Mouse (Mus musculus) thymus, adult 2 months (tissue): ENCODE results near the gene Lmx1b. TPM values are rescaled to one million over a fixed set of nuclear protein-coding genes. Genes with fewer than 3 reads are reported as not detected.

ENCODE experiments used
- DNase-seq: peaks from one replicate; pipeline ENCODE4 v3.0.0; 2021
- H3K27ac ChIP-seq: fragments of 200-500 bp; 2 replicates; pipeline ENCODE4 v1.5.1; 2012; ENCODE audit warnings: low read length, control low read depth; ENCODE audit not compliant: control insufficient read depth, insufficient read depth
- H3K27me3 ChIP-seq: fragments of 200-500 bp; 2 replicates; pipeline ENCODE4 v1.6.1; 2012; ENCODE audit warnings: mild to moderate bottlenecking, low read length, moderate library complexity, mixed read lengths; ENCODE audit not compliant: control insufficient read depth, insufficient read depth
- H3K36me3 ChIP-seq: fragments of 200-500 bp; 2 replicates; pipeline ENCODE4 v1.6.1; 2012; ENCODE audit warnings: mild to moderate bottlenecking, low read length, moderate library complexity; ENCODE audit not compliant: control insufficient read depth, insufficient read depth
- H3K4me1 ChIP-seq: fragments of 200-500 bp; replicated peaks from 2 replicates; pipeline ENCODE4 v1.6.1; 2012; ENCODE audit warnings: low read length; ENCODE audit not compliant: control insufficient read depth, insufficient read depth
- H3K4me3 ChIP-seq: fragments of 200-500 bp; 2 replicates; pipeline ENCODE4 v1.5.1; 2012; ENCODE audit warnings: mild to moderate bottlenecking, low read length, control low read depth, moderate library complexity; ENCODE audit not compliant: control insufficient read depth, insufficient read depth
- CTCF ChIP-seq: fragments of 200-500 bp; IDR thresholded peaks from 2 replicates; pipeline ENCODE4 v1.5.1; 2012; ENCODE audit warnings: mild to moderate bottlenecking, control low read depth, low read length, moderate library complexity, borderline replicate concordance; ENCODE audit not compliant: control insufficient read depth, poor library complexity, insufficient read depth; ENCODE audit errors: extremely low read depth
- POLR2A ChIP-seq: fragments of 200-500 bp; IDR thresholded peaks from 2 replicates; pipeline ENCODE4 v1.6.1; 2012; ENCODE audit warnings: mild to moderate bottlenecking, low read length, control low read depth, moderate library complexity; ENCODE audit not compliant: control insufficient read depth, poor library complexity, insufficient read depth; ENCODE audit errors: extremely low read depth
- WGBS: fragments of 180-500 bp; shearing (Covaris S2); methylation state at CpG from one replicate; pipeline ENCODE4 v1.1.7; 2018; 5-methylcytosine and 5-hydroxymethylcytosine counted together
- polyA plus RNA-seq: library from polyadenylated mRNA; depleted of rRNA; stranded (reverse); fragments of >200 nt; gene quantifications from 2 replicates; pipeline ENCODE4 v1.2.3, GENCODE M21; 2012

The Lmx1b gene
- polyA plus RNA-seq, 1 experiment, result 0.04 TPM

DNA sequence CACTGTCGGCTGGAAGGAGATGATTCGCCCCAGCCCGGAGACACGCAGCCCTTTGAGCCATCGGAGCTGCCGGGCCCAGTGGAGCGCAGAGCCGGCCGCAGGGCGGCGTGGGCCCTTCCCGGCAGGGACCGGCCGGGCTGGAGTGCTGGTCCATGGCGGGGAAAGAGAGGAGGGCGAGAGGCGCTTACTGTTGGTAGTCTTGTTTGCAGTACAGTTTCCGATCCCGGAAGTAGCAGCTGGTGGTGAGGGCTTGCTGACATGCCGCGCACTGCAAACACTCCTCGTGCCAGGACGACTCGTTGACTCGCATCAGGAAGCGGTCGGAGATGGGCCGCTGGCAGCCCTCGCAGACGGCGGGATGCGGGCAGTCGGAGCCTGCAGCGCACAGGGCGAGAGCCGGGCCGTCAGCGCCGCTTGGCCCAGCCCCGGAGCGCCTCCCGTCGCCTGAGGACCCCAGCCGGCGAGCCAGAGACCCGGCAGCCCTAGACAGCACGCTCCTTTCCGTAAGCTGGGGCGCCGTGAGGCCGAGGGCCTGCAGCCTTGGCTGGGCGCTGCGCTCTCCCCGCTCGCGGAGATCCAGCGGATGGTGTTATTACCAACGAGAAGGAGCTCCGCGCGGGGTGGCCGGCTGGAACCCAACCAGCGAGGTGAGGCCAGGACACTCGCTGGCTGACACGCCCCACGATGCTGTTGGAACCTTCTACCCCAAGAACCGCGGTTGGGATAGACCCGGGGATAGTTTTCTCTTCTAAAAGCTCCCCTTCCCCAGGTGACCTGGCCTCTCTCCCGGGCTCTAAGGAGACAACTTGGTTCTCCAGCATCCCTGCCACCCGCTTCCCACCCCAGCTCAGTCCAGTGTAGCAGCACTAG lies 775 bp downstream of the Lmx1b start:
- H3K4me1 ChIP-seq, result peaks cover 12% of the 10 kb centered on the region
- H3K27me3 ChIP-seq, result peaks cover 66% of the 10 kb centered on the region
- H3K27ac ChIP-seq, result no peak overlapping the region
- TF ChIP-seq CTCF (no peak), POLR2A (0 out of 2 replicates have a peak, but pooled peaks have one; percentile 16)
- WGBS, result 3% methylated on average over 71 of the region's 71 CpGs
- H3K36me3 ChIP-seq, result no peaks in the 10 kb centered on the region
- peak; percentile 62 for DNase-seq
- peak overlapping the region; percentile 35 for H3K4me3 ChIP-seq

DNA sequence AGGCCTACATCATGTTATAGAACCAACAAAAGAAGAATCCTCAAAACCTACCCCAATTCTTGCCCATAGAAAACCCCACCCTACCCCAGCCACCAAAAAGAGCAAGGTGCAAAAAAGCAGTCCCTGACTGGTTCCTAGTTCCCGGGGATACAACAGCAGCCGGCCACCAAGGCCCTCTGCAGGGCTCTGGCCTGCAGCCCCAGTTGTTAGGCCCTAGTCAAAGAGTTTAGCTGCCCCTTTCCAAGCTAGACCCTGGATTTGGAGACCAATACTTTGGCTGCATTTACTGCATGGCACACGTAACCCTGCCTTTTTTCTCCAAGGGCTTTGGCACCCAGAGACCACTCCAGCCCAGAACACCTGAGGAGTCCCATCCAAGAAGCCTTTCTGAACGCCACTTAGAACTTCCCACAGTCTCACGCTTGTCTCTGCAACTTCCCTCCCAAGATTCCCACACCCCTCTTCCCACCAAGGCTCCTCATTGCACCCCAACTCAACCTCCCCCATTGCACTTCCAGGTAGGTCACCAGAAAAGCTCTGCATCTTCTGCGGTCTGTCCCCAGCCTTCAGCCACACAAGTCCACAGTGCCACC lies 2.1 kb downstream of the Lmx1b start:
- H3K4me3 ChIP-seq, result no peak overlapping the region
- H3K4me1 ChIP-seq, result peaks cover 12% of the 10 kb centered on the region
- WGBS, result 82% methylated on average over 6 of the region's 6 CpGs
- H3K27me3 ChIP-seq, result peaks cover 55% of the 10 kb centered on the region
- TF ChIP-seq POLR2A (no peak), CTCF (no peak)
- DNase-seq, result no peak
- H3K36me3 ChIP-seq, result no peaks in the 10 kb centered on the region
- no peak overlapping the region for H3K27ac ChIP-seq

DNA sequence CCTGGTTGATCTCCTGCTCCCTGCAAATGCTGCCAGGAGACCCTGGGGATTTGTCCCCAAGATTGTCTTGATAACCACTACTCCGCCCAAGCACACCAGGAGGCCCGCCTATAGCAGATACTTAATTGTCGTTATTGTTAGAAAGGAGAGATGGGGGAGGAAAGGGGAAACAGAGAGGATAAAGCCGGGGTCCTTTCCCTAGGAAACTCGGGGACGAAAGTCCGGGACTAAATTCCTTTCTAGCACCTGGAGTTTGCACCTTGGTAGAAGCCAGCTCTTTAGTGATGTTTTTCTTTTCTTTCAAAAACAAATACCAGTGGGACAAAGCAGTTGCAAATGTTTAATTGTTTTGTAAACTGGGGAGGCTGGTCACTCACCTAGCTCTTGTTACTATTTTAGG lies 3.0 kb downstream of the Lmx1b start:
- Histone ChIP-seq H3K27me3 (peaks cover 59% of the 10 kb centered on the region), H3K4me3 (no peak overlapping the region), H3K36me3 (no peaks in the 10 kb centered on the region), H3K27ac (no peak overlapping the region), H3K4me1 (peaks cover 12% of the 10 kb centered on the region)
- WGBS, result 24% methylated on average over 7 of the region's 7 CpGs
- TF ChIP-seq POLR2A (no peak), CTCF (no peak)
- no peak for DNase-seq

DNA sequence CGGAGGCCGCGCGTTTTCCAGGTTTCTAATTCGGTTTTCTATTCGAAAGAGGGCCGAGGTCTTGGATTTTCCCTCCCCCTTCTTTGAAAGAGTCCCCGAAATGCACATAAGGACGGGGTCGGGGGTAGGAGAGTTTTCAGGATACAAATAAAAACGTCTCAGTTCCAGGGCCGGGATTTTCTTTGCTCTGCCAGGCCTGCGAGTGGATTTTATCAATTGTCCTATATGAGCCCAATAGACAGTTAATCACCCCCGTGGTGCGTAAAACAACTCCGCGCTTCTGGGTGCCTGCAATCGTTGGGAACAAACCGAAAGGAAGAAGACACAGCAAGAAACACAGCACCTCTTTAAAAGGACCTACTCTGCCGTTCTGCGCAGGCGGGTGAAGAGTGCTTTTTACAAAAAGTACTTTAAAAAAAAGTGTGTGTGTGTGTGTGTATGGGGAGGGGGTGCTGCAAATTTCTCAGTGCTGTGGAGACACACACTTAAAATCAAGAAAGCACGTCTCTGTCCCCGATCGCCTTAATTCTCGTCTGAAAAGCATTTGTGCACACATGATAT lies 3.6 kb downstream of the Lmx1b start:
- TF ChIP-seq CTCF, result no peak
- TF ChIP-seq POLR2A, result no peak
- peaks cover 58% of the 10 kb centered on the region for H3K27me3 ChIP-seq

DNA sequence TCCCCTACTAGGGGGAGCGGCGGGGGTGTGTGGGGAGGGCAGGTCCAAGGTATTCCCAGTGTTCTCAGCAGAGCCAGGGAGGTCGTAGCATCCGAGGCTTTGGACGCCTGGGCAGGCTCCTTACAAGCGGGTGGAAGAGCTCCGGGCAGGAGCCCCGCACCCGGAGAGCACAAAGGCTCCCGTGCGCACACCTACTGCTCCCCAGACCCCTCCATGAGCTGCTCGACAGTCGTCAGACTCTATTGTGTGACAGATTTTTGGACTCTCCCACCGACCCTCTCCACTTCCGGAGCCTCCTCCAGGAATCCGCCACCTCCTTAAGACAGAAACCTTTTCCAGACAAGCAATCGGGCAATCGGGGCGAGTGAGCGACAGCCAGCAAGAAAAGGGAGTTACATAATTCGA lies 4.2 kb downstream of the Lmx1b start:
- WGBS, result 8% methylated on average over 21 of the region's 21 CpGs
- no peak overlapping the region for H3K27ac ChIP-seq
- H3K36me3 ChIP-seq, result no peaks in the 10 kb centered on the region
- no peak for TF ChIP-seq POLR2A
- TF ChIP-seq CTCF, result no peak
- H3K27me3 ChIP-seq, result peaks cover 55% of the 10 kb centered on the region
- H3K4me3 ChIP-seq, result no peak overlapping the region
- peaks cover 12% of the 10 kb centered on the region for H3K4me1 ChIP-seq
- no peak for DNase-seq

More for the DNA sequence above, 3.6 kb downstream of the Lmx1b start:
- DNase-seq, result no peak
- Histone ChIP-seq H3K27ac (no peak overlapping the region), H3K36me3 (no peaks in the 10 kb centered on the region), H3K4me3 (no peak overlapping the region), H3K4me1 (peaks cover 12% of the 10 kb centered on the region)
- 4% methylated on average over 26 of the region's 26 CpGs for WGBS

DNA sequence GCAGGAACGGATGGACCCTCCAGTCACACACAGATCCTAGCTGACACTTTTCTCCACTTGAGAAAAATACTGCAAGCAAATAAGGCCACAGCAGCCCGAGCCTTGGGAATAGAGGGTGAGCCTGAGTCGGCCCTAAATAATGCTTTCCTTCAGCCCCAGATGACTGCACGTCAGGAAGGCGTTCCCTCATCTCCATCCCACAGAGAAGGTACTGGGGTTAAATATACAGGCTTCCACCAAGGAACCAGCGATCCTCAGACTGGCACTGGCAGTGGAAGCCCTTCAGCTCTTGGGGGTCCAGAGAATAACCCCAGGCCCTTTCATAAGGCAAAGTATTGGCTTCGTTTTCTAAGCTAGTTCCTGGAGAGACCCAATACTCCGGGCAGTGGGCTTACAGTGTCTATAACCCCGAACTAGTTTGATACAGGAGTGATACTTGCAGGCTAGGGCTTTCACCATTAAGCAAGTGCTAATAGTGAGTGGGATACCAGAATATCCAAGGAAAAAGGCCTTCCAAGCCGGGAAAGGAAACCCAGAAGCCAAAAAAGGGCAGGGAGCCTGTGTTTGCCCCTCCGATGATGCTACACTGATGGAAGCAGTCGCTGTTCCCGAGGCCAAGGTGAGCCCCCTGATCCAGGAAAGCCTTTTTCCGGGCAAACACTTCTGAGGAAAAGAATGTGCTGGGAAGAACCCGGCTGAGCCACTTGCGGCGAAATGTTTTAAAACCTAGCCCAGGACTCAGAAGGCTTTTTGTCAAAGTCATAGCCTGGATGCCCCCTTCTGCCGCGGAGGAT lies 4.8 kb downstream of the Lmx1b start:
- Histone ChIP-seq H3K36me3 (no peaks in the 10 kb centered on the region), H3K27ac (no peak overlapping the region), H3K4me3 (no peak overlapping the region), H3K27me3 (peaks cover 53% of the 10 kb centered on the region), H3K4me1 (peaks cover 12% of the 10 kb centered on the region)
- DNase-seq, result no peak
- WGBS, result 7% methylated on average over 19 of the region's 19 CpGs
- TF ChIP-seq POLR2A, result no peak
- no peak for TF ChIP-seq CTCF
